Mouse (Mus musculus) small intestine, adult 2 months (tissue): ENCODE measurements around the gene Scap.

Experiments used
- CTCF ChIP-seq: fragments of 200-500 bp; IDR thresholded peaks from 2 replicates; pipeline ENCODE4 v1.5.1; 2012; ENCODE audit warnings: low read depth, mild to moderate bottlenecking, control low read depth, inconsistent platforms, low read length, moderate library complexity, mixed read lengths; ENCODE audit not compliant: insufficient replicate concordance, insufficient read length; ENCODE audit errors: extremely low read depth
- POLR2A ChIP-seq: fragments of 200-500 bp; IDR thresholded peaks from 2 replicates; pipeline ENCODE4 v1.6.1; 2012; ENCODE audit warnings: low read depth, mild to moderate bottlenecking, control low read depth, inconsistent platforms, low read length, moderate library complexity

DNA sequence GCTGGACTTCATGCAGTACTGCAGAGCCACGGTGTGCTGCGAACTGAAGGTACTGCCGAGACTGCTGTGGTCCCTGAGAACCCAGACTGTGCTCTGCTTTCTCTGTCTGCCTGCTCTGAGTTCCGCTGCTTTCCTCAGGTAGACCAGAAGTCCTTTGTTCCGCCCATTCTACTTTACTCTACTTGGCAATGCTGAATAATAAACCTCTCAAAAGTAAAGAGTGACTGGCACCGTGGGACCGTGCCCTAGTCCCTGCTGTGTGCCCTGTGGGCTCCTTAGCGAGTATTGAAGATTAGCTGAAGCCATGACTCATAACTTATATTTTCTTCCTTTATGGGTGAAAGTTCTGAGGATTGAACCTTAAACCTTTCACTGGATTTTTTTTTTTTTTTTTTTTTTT lies 17.2 kb upstream of the Scap start:
- no peak for TF ChIP-seq POLR2A
- no peak for TF ChIP-seq CTCF
